Mouse (Mus musculus) thymus, adult 2 months (tissue): Measurements from ENCODE around the gene Arhgap33. TPM values are rescaled to one million over a fixed set of nuclear protein-coding genes. Genes with fewer than 3 reads are reported as not detected.

Source experiments
- DNase-seq: peaks from one replicate; pipeline ENCODE4 v3.0.0; 2021
- H3K27ac ChIP-seq: fragments of 200-500 bp; 2 replicates; pipeline ENCODE4 v1.5.1; 2012; ENCODE audit warnings: low read length, control low read depth; ENCODE audit not compliant: control insufficient read depth, insufficient read depth
- H3K27me3 ChIP-seq: fragments of 200-500 bp; 2 replicates; pipeline ENCODE4 v1.6.1; 2012; ENCODE audit warnings: mild to moderate bottlenecking, low read length, moderate library complexity, mixed read lengths; ENCODE audit not compliant: control insufficient read depth, insufficient read depth
- H3K36me3 ChIP-seq: fragments of 200-500 bp; 2 replicates; pipeline ENCODE4 v1.6.1; 2012; ENCODE audit warnings: mild to moderate bottlenecking, low read length, moderate library complexity; ENCODE audit not compliant: control insufficient read depth, insufficient read depth
- H3K4me1 ChIP-seq: fragments of 200-500 bp; replicated peaks from 2 replicates; pipeline ENCODE4 v1.6.1; 2012; ENCODE audit warnings: low read length; ENCODE audit not compliant: control insufficient read depth, insufficient read depth
- H3K4me3 ChIP-seq: fragments of 200-500 bp; 2 replicates; pipeline ENCODE4 v1.5.1; 2012; ENCODE audit warnings: mild to moderate bottlenecking, low read length, control low read depth, moderate library complexity; ENCODE audit not compliant: control insufficient read depth, insufficient read depth
- CTCF ChIP-seq: fragments of 200-500 bp; IDR thresholded peaks from 2 replicates; pipeline ENCODE4 v1.5.1; 2012; ENCODE audit warnings: mild to moderate bottlenecking, control low read depth, low read length, moderate library complexity, borderline replicate concordance; ENCODE audit not compliant: control insufficient read depth, poor library complexity, insufficient read depth; ENCODE audit errors: extremely low read depth
- POLR2A ChIP-seq: fragments of 200-500 bp; IDR thresholded peaks from 2 replicates; pipeline ENCODE4 v1.6.1; 2012; ENCODE audit warnings: mild to moderate bottlenecking, low read length, control low read depth, moderate library complexity; ENCODE audit not compliant: control insufficient read depth, poor library complexity, insufficient read depth; ENCODE audit errors: extremely low read depth
- WGBS: fragments of 180-500 bp; shearing (Covaris S2); methylation state at CpG from one replicate; pipeline ENCODE4 v1.1.7; 2018; 5-methylcytosine and 5-hydroxymethylcytosine counted together
- polyA plus RNA-seq: library from polyadenylated mRNA; depleted of rRNA; stranded (reverse); fragments of >200 nt; gene quantifications from 2 replicates; pipeline ENCODE4 v1.2.3, GENCODE M21; 2012

Gene Arhgap33
- polyA plus RNA-seq, 1 experiment: 156 TPM

DNA sequence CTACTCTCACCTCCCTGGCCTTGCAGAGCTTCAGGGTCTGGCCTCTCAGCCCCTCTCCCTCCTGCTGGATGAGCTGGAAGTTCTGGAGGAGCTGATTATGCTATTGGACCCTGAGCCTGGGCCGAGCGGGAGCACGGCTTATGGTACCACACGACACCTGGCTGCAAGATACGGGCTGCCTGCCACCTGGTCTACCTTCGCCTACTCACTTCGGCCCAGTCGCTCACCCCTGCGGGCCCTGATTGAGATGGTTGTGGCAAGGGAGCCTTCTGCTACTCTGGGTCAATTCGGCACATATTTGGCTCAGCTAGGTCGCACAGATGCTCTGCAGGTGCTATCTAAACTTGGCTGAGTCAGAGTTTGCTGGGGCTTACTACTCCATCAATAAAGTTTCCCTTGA is 32.7 kb upstream of the Arhgap33 start:
- Histone ChIP-seq H3K27me3 (no peaks in the 10 kb centered on the region), H3K27ac (no peak overlapping the region), H3K36me3 (peaks cover 26% of the 10 kb centered on the region), H3K4me1 (peaks cover 15% of the 10 kb centered on the region), H3K4me3 (no peak overlapping the region)
- TF ChIP-seq CTCF: no peak
- TF ChIP-seq POLR2A: no peak
- 96% methylated on average over 11 of the region's 11 CpGs for WGBS
- DNase-seq: no peak

GRCm38 (mm10) chr7:30566033-30566432 is 31.2 kb upstream of the Arhgap33 start:
- Histone ChIP-seq H3K36me3 (peaks cover 20% of the 10 kb centered on the region), H3K4me1 (peaks cover 18% of the 10 kb centered on the region), H3K4me3 (no peak overlapping the region), H3K27me3 (no peaks in the 10 kb centered on the region), H3K27ac (no peak overlapping the region)
- no peak for DNase-seq
- TF ChIP-seq CTCF: no peak
- no peak for TF ChIP-seq POLR2A
- 90% methylated on average over 9 of the region's 9 CpGs for WGBS

- 93% methylated on average over 12 of the region's 12 CpGs for WGBS
- Histone ChIP-seq H3K36me3 (peaks cover 17% of the 10 kb centered on the region), H3K27ac (peak within 1 kb of the TSS; percentile 22), H3K4me1 (peaks cover 18% of the 10 kb centered on the region), H3K27me3 (no peaks in the 10 kb centered on the region), H3K4me3 (no peak within 1 kb of the TSS)
- no peak for TF ChIP-seq POLR2A
- no peak for TF ChIP-seq CTCF
- DNase-seq: no peak
Observed at GRCm38 (mm10) chr7:30564970-30565571, 30.2 kb upstream of the Arhgap33 start, which contains the start of gene Igflr1. Gene Igflr1, plus strand, starts transcription at chr7:30565427.

DNA sequence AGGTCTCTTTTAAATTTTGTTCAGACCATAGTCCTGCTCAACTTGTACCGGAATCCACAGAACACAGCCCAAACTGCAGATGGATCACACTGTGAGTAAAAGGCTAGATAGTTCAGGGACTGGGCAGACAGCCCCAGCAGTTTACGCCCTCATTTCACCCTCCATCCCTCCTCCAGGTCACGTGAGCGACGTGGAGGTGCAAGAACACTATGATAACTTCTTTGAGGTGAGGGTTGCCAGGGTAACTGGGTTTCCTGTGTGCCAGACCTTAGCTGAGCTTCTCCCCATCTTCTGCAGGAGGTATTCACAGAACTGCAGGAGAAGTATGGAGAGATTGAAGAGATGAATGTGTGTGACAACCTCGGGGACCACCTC is 29.0 kb upstream of the Arhgap33 start:
- 20% methylated on average over 6 of the region's 6 CpGs for WGBS
- DNase-seq: peak; percentile 72
- H3K4me1 ChIP-seq: peaks cover 18% of the 10 kb centered on the region
- no peaks in the 10 kb centered on the region for H3K27me3 ChIP-seq
- peaks cover 5% of the 10 kb centered on the region for H3K36me3 ChIP-seq
- H3K27ac ChIP-seq: peak overlapping the region; percentile 91
- H3K4me3 ChIP-seq: peak overlapping the region; percentile 86
- TF ChIP-seq POLR2A: no peak
- no peak for TF ChIP-seq CTCF

DNA sequence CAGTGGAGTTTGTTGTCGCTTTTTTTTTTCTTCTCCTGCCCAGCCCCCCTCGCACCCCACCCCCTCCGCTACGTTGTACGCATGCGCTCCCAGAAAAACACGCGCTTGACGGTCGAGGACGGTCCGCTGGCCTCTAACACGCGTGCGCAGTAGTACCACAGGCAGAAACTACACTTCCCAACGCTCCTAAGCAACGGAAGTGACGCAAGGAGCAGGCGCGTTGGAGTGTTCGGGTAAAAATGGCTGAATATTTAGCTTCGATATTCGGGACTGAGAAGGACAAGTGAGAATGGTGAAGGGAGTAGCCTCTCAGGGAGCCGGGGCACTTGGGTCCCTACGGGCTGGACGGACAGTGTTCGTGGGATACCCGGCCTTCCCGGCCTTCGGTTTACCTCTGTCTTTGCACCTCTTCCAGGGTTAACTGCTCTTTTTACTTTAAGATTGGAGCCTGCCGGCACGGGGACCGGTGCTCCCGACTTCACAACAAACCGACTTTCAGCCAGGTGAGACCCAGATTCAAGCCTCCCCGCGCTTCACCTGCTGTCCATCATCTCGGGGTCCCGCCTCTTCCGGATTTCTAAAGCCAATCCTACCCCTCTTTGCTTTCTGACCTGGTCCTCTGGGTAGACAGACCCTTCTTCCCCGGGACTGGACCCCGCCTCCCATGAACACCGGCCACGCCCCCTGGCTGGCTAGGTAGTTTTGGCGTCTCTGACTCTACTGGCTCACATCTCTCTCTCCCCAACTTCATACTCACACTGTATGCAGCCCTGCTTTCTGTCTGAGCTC is 28.5 kb upstream of the Arhgap33 start, which contains the start of the genes U2af1l4, Gm49396 and Psenen:
Gene U2af1l4, plus strand, starts transcription at position 185 of the 789 bp plus-strand sequence.
Gene Gm49396, plus strand, starts transcription at position 228 of the 789 bp plus-strand sequence.
Gene Psenen, minus strand, starts transcription at position 511 of the 789 bp plus-strand sequence.
- DNase-seq: peak; percentile 94
- H3K4me3 ChIP-seq: peak within 1 kb of the TSS; percentile 86
- no peak for TF ChIP-seq CTCF
- no peak; the same call in 1 of the 2 replicates for TF ChIP-seq POLR2A
- no peaks in the 10 kb centered on the region for H3K27me3 ChIP-seq
- H3K27ac ChIP-seq: peak within 1 kb of the TSS; percentile 91
- H3K4me1 ChIP-seq: peaks cover 23% of the 10 kb centered on the region
- WGBS: under 1% methylated on average over 45 of the region's 45 CpGs
- no peaks in the 10 kb centered on the region; the same call in 1 of the 2 replicates for H3K36me3 ChIP-seq

DNA sequence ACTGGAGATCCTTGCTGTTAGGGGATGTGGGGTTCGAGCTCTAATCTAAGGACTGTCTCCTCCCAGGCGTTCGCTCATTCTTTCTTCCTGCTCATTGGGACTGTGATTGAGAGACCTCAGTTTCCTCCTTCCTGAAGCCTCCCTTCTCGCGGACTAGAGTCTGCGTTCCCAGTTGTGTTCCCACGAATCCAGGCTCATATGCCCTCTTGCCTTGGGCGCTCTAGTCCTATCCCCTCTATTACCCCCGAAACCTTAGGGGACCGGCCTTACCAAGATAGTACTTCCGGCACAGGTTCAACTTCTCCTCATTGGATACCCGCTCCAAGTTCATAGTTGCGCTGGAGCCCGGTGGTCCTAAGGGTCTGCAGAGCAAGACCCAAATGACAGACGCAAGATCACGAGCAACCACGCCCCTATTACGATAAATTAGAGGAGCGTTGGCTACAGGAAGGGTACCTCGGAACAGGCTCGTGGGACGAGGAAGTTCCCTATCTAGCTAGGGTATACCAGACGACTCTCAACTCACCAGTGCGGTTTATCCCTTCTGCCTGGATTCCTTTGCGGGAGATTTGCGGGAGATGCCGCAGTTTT is 27.8 kb upstream of the Arhgap33 start:
- no peaks in the 10 kb centered on the region for H3K27me3 ChIP-seq
- TF ChIP-seq POLR2A (no peak), CTCF (no peak)
- H3K27ac ChIP-seq: peak overlapping the region; percentile 72
- under 1% methylated on average over 27 of the region's 27 CpGs for WGBS
- peak overlapping the region; percentile 69 for H3K4me3 ChIP-seq
- H3K4me1 ChIP-seq: peaks cover 25% of the 10 kb centered on the region
- H3K36me3 ChIP-seq: no peaks in the 10 kb centered on the region
- DNase-seq: no peak
